Mouse (Mus musculus) heart, postnatal 0 days (tissue): ENCODE data around the gene Ndrg4. TPM values are rescaled to one million over a fixed set of nuclear protein-coding genes. Genes with fewer than 3 reads are reported as not detected.

Experiments used
- ATAC-seq: fragments of 200-750 bp; cut with Nextera tagmentation; 2 replicates; pipeline ENCODE4 v1.8.0; 2017; ENCODE audit warnings: low read depth, moderate number of reproducible peaks, moderate library complexity; ENCODE audit not compliant: insufficient read depth
- DNase-seq: peaks from one replicate; pipeline ENCODE4 v3.0.0-alpha.2; 2016; ENCODE audit warnings: low spot score
- H3K27ac ChIP-seq: fragments of 300-500 bp; sonication (generic); 2 replicates; pipeline ENCODE4 v1.5.1; 2014; ENCODE audit warnings: low read depth, mild to moderate bottlenecking
- H3K27me3 ChIP-seq: fragments of 300-500 bp; sonication (generic); 2 replicates; pipeline ENCODE4 v1.6.1; 2014; ENCODE audit warnings: low read length, mixed read lengths; ENCODE audit not compliant: control insufficient read depth, insufficient read depth
- H3K36me3 ChIP-seq: fragments of 300-500 bp; sonication (generic); replicated peaks from 2 replicates; pipeline ENCODE4 v1.6.1; 2014; ENCODE audit warnings: low read length, mixed read lengths; ENCODE audit not compliant: control insufficient read depth, insufficient read depth
- H3K4me1 ChIP-seq: fragments of 300-500 bp; sonication (generic); 2 replicates; pipeline ENCODE4 v1.6.1; 2014; ENCODE audit warnings: antibody characterized with exemption; ENCODE audit not compliant: control insufficient read depth, insufficient read depth
- H3K4me2 ChIP-seq: fragments of 300-500 bp; sonication (generic); 2 replicates; pipeline ENCODE4 v1.6.1; 2014; ENCODE audit warnings: low read depth, mild to moderate bottlenecking, low read length, moderate library complexity
- H3K4me3 ChIP-seq: fragments of 300-500 bp; sonication (generic); 2 replicates; pipeline ENCODE4 v1.5.1; 2014; ENCODE audit warnings: low read depth, low read length
- H3K9ac ChIP-seq: fragments of 300-500 bp; sonication (generic); replicated peaks from 2 replicates; pipeline ENCODE4 v1.6.1; 2014; ENCODE audit warnings: low read depth, low read length, mixed read lengths
- H3K9me3 ChIP-seq: fragments of 300-500 bp; sonication (generic); replicated peaks from 2 replicates; pipeline ENCODE4 v1.6.1; 2016; ENCODE audit warnings: low read length; ENCODE audit not compliant: control insufficient read depth
- CTCF ChIP-seq: IDR thresholded peaks from 2 replicates; pipeline ENCODE4 v1.5.1; 2016; ENCODE audit warnings: antibody characterized with exemption, control low read depth, low read depth
- EP300 ChIP-seq: IDR thresholded peaks from 2 replicates; pipeline ENCODE4 v1.6.1; 2016; ENCODE audit warnings: antibody characterized with exemption, low read depth
- whole genome bisulfite sequencing: fragments of 180-500 bp; shearing (Covaris S2); extraction: QIAGEN DNeasy Blood & Tissue Kit; methylation state at CpG from one replicate; pipeline ENCODE4 v1.1.7; 2014; 5-methylcytosine and 5-hydroxymethylcytosine counted together
- polyA plus RNA-seq: library from polyadenylated mRNA; unstranded; fragments of >200 nt; fragmentation: Nextera tagmentation; extraction: Ambion mirVana; gene quantifications from 2 replicates; pipeline ENCODE4 v1.2.1, GENCODE M21; 2015
- total RNA-seq: library from RNA; depleted of rRNA; stranded (reverse); fragments of >200 nt; gene quantifications from 2 replicates; pipeline ENCODE4 v1.2.3, GENCODE M21; 2014; ENCODE audit warnings: low replicate concordance; rRNA removed

The Ndrg4 gene
- total RNA-seq (563 and 621 TPM in 2 replicates), polyA plus RNA-seq (382 and 425 TPM in 2 replicates)

DNA sequence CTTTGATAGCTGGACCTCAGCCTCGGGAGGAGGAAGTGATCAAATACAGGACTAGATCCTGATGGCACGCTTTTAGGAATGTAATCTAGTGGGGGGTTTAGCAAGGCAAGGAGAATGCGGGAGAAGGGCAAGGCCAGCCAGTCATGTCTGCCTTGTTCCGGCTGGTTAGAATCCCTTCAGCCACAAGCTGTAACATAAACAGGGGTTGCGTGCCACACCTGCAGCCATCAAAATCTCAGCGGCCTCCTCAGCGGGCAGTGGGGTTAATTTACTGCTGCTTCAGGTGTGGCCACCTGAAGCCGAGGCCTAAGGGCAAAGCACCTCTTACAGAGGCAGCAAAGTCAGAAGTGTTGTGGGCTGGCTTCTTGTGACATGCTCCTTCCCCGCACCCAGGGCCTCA is at the start of gene Ndrg4:
Gene Ndrg4 (plus strand): TSS at position 350 of the 400 bp plus-strand sequence.
- H3K4me1 ChIP-seq = no peaks in the 10 kb centered on the region
- no peak within 1 kb of the TSS for H3K27ac ChIP-seq
- no peaks in the 10 kb centered on the region for H3K36me3 ChIP-seq
- 57% methylated on average over 9 of the region's 9 CpGs for WGBS
- H3K9me3 ChIP-seq = no peaks in the 10 kb centered on the region
- peaks cover 52% of the 10 kb centered on the region for H3K27me3 ChIP-seq
- peak within 1 kb of the TSS; percentile 53 for H3K9ac ChIP-seq
- H3K4me3 ChIP-seq = peak within 1 kb of the TSS; percentile 61
- DNase-seq (no peak), ATAC-seq (no peak)
- H3K4me2 ChIP-seq = peak within 1 kb of the TSS; percentile 98
- TF ChIP-seq EP300 (no peak), CTCF (no peak)

DNA sequence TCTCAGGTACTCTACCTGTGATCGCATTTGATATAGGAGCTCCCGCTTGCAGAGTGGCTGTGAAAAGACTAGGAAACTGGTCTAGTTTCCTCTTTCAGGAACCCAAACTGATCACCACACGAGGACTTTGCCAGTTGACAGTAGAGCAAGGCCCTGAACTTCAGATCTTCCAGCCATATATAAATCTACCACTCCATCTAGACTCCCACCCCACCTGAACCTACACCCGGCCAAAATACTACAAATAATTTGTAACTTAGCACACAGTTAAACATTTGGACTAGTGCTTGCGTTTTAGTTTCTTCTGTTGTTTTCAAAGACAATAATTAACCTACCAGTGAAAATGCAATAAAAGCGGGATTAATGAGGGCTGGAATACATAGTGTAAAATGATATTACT is 43.9 kb upstream of the Ndrg4 start:
- H3K4me1 ChIP-seq = 0 out of 2 replicates have a peak, but pooled peaks cover 5% of the 10 kb centered on the region
- TF ChIP-seq CTCF = no peak
- no peak for TF ChIP-seq EP300
- H3K9ac ChIP-seq = no peak overlapping the region
- no peaks in the 10 kb centered on the region for H3K9me3 ChIP-seq
- no peaks in the 10 kb centered on the region for H3K36me3 ChIP-seq
- ATAC-seq = no peak
- H3K4me2 ChIP-seq = peak overlapping the region; percentile 89; the same call in 1 of the 2 replicates
- no peaks in the 10 kb centered on the region for H3K27me3 ChIP-seq
- H3K27ac ChIP-seq = no peak overlapping the region
- peak overlapping the region; percentile 83 for H3K4me3 ChIP-seq
- 81% methylated on average over 6 of the region's 6 CpGs for WGBS
- no peak for DNase-seq

DNA sequence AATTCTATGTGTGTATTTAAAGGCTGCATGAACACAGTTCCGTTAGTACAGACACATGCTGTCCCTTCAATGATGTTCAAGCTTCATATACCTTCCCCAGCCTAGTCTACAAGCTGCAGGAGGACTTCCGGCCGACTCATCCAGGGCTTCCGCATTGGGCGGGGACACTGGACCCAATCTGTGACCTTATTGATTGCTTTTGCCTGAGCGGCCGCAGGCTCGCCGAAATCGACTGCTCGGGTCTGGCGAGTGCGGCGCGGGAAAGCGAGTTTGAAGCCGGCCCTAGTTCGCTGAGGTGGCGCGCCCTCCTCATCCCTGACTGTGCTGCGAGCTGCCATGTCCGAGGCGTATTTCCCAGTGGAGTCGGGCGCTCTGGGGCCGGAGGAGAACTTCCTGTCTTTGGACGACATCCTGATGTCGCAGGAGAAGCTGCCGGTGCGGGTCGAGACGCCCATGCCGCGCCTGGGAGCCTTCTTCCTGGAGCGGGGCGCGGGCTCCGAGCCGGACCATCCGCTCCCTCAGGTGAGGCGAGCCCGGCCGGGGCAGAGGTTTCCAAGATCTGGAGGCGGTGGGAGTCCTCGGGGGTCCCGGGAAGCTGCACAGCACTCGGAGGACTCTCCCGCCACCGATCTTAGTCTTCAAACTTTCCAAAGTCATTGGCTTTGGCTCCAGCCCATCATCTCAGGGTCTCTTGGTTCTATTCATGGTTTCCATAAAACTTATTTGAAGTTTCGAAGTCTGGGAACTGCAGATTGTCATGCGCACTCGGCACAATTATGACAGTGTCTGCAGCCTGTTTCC is 43.3 kb upstream of the Ndrg4 start, which contains the start of gene Gins3:
Gene Gins3 (plus strand): TSS at position 192 of the 801 bp plus-strand sequence.
- H3K4me2 ChIP-seq = peak within 1 kb of the TSS; percentile 89
- H3K36me3 ChIP-seq = no peaks in the 10 kb centered on the region; the same call in 1 of the 2 replicates
- no peaks in the 10 kb centered on the region for H3K9me3 ChIP-seq
- peak within 1 kb of the TSS; percentile 83 for H3K4me3 ChIP-seq
- no peaks in the 10 kb centered on the region for H3K27me3 ChIP-seq
- no peak within 1 kb of the TSS for H3K27ac ChIP-seq
- no peak for TF ChIP-seq CTCF
- TF ChIP-seq EP300 = no peak; the same call in 1 of the 2 replicates
- peak; percentile 87 for DNase-seq
- peak within 1 kb of the TSS; percentile 65 for H3K9ac ChIP-seq
- peak; percentile 93 for ATAC-seq
- WGBS = under 1% methylated on average over 52 of the region's 52 CpGs
- H3K4me1 ChIP-seq = 0 out of 2 replicates have a peak, but pooled peaks cover 5% of the 10 kb centered on the region

DNA sequence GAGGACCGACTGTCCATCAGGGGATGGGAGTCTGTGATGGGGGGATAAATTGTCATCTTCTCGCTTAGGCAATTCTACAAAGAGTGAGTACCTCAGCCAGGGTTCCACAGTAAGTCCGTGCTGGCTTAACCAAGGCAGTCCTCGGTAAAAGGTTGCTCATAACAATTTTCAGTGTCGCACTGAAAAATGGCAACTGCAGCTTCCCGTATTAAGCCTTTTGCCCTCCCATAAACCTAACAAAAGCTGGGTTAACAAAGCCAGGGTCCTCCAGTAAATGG is 42.8 kb upstream of the Ndrg4 start:
- H3K27me3 ChIP-seq = no peaks in the 10 kb centered on the region
- H3K4me2 ChIP-seq = peak overlapping the region; percentile 89
- H3K9ac ChIP-seq = peak overlapping the region; percentile 65
- DNase-seq = no peak
- no peak overlapping the region for H3K27ac ChIP-seq
- no peaks in the 10 kb centered on the region; the same call in 1 of the 2 replicates for H3K36me3 ChIP-seq
- no peak for TF ChIP-seq CTCF
- no peak for TF ChIP-seq EP300
- ATAC-seq = no peak
- peak overlapping the region; percentile 83 for H3K4me3 ChIP-seq
- no peaks in the 10 kb centered on the region for H3K9me3 ChIP-seq
- H3K4me1 ChIP-seq = 0 out of 2 replicates have a peak, but pooled peaks cover 5% of the 10 kb centered on the region
- 4% methylated on average over 6 of the region's 6 CpGs for WGBS

DNA sequence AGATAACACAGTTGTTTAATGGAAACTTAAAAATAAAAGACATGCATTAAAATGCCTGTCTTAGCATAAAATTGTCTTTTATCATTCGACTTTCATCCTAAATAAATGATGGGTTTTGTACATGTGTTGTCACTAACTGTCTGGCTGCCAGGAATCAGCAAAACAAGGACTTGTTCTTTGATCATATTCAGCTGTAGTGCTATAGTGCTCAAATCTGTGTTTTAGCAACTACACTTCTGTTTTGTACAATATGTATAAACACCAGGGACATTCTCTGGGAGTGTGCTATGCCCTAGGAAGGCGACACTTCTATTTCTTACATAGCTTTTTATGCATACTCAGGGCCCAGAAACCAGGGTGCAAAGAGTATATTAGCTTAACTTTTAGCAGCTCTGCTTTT is 31.8 kb upstream of the Ndrg4 start:
- Histone ChIP-seq H3K4me1 (no peaks in the 10 kb centered on the region), H3K9me3 (no peaks in the 10 kb centered on the region), H3K4me3 (no peak overlapping the region), H3K27me3 (no peaks in the 10 kb centered on the region), H3K27ac (no peak overlapping the region), H3K4me2 (no peak overlapping the region), H3K9ac (no peak overlapping the region), H3K36me3 (0 out of 2 replicates have a peak, but pooled peaks cover 9% of the 10 kb centered on the region)
- TF ChIP-seq CTCF = no peak
- TF ChIP-seq EP300 = no peak
- ATAC-seq (no peak), DNase-seq (no peak)
- 86% methylated on average over 2 of the region's 2 CpGs for WGBS
